Mouse (Mus musculus) stomach, postnatal 0 days (tissue): ENCODE results near the gene Stim1.

Experiments used
- CTCF ChIP-seq: IDR thresholded peaks from 2 replicates; pipeline ENCODE4 v1.5.1; 2016; ENCODE audit warnings: antibody characterized with exemption, low read depth, mild to moderate bottlenecking, moderate library complexity
- EP300 ChIP-seq: optimal IDR thresholded peaks from 2 replicates; pipeline ENCODE3; 2016; ENCODE audit warnings: antibody characterized with exemption

- TF ChIP-seq CTCF: no peak
- no peak for TF ChIP-seq EP300
These were observed 102.9 kb downstream of the Stim1 start for GRCm38 (mm10) chr7:102370526-102370925.
